Mouse (Mus musculus) B cell, adult 67 days (primary cell): ENCODE measurements around the gene Dvl2. TPM values are rescaled to one million over a fixed set of nuclear protein-coding genes. Genes with fewer than 3 reads are reported as not detected.

Experiments
- total RNA-seq, 2 experiments: library from RNA; stranded (reverse); gene quantifications; 4 replicates each; pipeline ENCODE4 v1.2.4; 2023

The Dvl2 gene
- 10 to 100 TPM; 47.8 to 61.1 TPM for total RNA-seq

DNA sequence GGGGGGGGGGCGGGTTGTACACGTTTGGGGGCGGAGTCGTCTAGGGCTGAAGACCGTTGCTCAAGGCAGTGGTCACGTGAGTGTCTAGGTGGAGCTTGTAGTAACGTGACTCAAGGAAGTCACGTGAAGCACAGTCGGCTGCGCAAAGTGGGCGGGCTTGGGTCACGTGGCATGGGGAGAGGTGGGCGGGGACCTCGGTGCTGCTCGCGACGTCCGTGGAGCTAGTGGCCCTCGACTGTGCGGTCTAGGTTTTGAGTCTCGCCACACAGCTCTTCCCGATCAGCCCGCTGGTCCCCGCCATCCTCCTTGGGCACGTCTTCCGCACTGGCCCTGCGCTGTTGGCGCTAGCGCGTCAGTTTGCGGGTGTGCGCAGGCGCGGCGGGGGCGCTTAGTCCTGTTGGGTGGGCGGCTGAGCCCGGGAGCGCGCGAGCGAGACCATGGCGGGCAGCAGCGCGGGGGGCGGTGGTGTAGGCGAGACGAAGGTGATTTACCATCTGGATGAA is at the start of gene Dvl2:
Gene Dvl2, plus strand, starts transcription at position 200 of the 503 bp plus-strand sequence.

DNA sequence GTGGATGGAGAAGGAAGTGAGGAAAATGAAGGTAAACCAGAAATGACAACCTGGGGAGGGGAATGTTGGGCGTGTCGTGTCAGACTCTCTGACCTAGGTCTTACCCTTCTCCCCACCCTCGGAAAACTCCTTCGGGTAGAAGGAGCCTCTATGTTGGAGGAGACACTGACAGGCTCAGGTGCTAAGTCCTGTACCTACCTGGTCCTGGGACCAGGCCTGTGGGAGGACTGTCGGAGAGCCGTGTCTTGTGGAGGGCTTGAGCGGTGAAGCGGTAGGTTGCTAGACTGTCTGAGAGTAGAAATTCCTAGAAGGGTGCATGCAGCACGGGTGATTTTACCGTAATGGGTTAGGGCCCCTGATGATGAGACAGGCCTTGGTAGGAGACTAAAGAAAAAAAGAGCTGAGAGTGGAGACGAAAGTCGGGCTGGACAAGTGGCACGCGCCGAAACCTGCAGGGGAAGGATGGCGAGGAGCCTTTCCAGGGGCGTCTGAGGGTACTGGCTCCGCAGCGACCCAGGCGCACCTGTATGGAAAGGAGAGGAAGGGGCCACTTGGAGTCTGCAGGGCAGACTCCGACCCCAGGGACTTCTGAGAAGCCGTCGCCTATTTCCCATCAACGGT is 35.6 kb upstream of the Dvl2 start, which contains the start of gene Cldn7:
Gene Cldn7, plus strand, starts transcription at position 130 of the 621 bp plus-strand sequence.

GRCm38 (mm10) chr11:69981141-69981762 is 19.1 kb upstream of the Dvl2 start, which contains the start of gene Ctdnep1:
Gene Ctdnep1 (plus strand): TSS chr11:69981156.

DNA sequence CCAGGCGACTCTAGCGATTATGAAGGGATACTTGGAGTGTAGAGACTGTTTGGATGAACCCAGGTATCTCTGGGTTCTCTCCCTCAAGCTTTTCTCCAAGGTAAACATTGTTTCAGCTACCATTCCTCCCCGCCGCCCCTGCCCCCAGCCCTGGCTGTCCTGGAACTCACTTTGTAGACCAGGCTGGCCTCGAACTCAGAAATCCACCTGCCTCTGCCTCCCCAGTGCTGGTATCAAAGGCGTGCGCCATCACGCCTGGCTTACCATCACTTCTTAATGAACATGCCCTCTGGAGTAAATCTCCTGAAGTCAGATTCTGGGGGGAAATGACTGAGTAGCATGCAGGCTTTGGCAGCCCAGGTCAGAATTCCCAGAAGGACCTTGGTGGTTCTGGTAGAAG is 18.2 kb upstream of the Dvl2 start, which contains the start of gene Elp5:
Gene Elp5, minus strand, starts transcription at position 293 of the 400 bp plus-strand sequence.

DNA sequence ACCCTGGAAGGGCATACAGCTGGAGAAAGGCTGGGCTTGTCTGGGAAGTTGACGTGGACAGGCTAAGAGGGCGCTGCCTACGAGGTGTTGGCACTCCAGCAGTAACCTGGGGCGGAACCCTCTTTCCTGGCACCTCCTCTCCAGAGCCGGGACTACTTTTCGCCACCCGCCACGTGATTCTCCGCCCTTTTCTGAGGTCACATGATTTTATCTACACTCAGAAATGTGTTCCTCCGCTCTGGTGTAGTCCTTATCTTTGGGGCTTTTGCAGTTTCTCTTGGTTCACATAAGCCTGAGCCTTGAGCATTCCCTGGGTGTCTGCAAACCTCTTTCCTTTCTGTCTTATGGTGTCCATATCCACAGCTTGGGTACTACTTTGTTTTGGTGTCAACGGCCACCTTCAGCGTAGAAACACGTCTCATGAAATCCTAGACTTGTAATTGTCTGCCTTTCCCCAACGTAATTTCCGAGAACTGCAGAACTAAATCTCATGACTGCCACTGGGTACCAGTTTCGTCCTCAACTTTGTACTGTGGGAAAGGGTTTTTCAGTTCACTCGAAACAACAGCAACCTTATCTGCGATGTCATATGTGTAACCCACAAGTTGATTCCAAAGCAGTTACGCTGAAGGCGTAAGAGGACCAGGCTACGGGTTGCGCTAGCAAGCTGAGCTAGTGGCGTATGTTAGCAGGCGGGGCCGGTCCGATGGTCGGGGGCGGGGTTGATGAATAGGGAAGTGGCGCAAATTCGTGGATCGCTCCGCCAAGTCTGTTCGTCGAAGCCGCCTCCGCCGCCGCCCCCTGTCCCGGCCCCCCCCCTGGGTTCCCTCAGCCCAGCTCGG is 9.3 kb upstream of the Dvl2 start, which contains the start of gene Gabarap:
Gene Gabarap, plus strand, starts transcription at position 294 of the 842 bp plus-strand sequence.

DNA sequence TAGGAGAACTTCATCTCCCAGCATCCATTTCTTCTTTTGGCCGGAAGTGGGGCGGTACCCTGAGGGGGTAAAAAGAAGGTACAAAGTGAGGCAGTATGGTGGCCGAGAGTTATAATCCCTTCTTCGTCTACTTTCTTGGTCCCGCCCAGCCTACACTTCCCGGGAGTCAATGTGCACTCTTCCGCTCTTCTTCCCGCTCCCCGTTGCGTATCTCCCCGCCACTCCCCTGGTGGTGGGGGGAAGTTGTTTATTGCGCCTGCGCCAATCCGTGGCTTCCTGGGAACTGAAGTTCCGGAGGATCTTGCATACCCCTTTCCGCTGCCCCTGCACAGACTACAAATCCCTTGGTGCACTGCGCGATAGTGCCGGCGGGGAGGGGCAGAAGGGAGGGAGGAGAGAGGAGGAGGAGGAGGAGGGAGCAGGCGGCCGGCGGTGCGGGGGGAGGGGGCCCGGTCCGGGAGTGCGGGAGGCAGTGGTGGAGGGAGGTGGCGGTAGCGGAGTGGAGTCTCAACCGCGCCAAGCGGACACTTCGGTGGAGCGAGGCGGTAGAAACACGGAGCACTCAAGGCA is 4.9 kb upstream of the Dvl2 start, which contains the start of gene Phf23:
Gene Phf23, plus strand, starts transcription at position 387 of the 570 bp plus-strand sequence.

DNA sequence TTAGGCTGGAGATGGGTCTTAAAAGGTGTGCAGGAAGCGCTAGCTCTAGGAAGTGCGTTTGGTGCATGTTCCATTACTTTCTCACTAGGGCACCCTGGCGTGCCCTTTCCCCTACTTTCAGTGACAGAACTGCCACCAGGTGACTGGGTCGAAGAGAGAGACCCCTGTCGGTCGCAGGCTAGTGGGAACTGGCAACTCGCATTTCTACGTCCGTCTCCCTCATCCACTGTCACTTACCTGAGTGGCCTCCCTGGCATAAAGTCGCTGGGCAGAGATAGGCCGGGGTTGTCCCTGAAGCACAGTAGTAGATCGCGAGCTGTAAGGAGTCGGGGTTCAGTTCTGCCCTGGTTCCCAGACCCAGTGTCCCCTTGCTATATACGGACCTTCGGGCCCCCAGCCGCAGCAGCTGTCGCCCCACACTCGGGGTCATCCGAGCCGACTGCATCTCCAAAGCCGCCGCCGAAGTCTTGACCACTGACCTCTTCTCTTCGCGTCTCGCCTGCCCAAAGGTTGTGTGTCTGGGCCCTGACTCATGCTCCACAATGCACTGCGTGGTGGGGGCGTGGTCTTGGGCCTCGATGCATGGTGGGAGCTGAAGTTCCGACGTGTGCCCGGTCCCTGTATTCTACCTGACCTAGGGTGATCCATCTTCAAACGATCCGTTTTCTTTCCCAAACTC is 14.6 kb downstream of the Dvl2 start, which contains the start of gene Acadvl:
Gene Acadvl, minus strand, starts transcription at position 532 of the 679 bp plus-strand sequence.

GRCm38 (mm10) chr11:70016669-70017068 is 16.3 kb downstream of the Dvl2 start, which contains the start of gene Dlg4:
Gene Dlg4 (plus strand): TSS chr11:70016942.

GRCm38 (mm10) chr11:70053898-70054570 is 53.6 kb downstream of the Dvl2 start, which contains the start of gene Asgr1:
Gene Asgr1 (plus strand): TSS chr11:70054085.

Other genes with a start within 250 kb of the Dvl2 start
- gene Polr2a, start 242.0 kb upstream of the Dvl2 start, total RNA-seq, result 100 to 1,000 TPM; 254 to 255 TPM
- not detected for gene Slc35g3, start 238.6 kb upstream of the Dvl2 start, total RNA-seq
- 10 to 100 TPM; 61.0 to 64.9 TPM for gene Zbtb4, start 234.7 kb upstream of the Dvl2 start, total RNA-seq
- 10 to 100 TPM; 10.5 to 13.5 TPM for gene Chrnb1, start 204.7 kb upstream of the Dvl2 start, total RNA-seq
- under 1 TPM in 1 of 2 experiments, not detected in 1; 0.44 TPM for gene Fgf11, start 198.7 kb upstream of the Dvl2 start, total RNA-seq
- not detected for gene Tmem102, start 195.0 kb upstream of the Dvl2 start, total RNA-seq
- gene Gm39566, start 185.3 kb upstream of the Dvl2 start, total RNA-seq, result not detected
- not detected for gene Spem2, start 182.1 kb upstream of the Dvl2 start, total RNA-seq
- gene Spem1, start 178.4 kb upstream of the Dvl2 start, total RNA-seq, result not detected
- under 1 TPM; 0.12 to 0.41 TPM for gene Nlgn2, start 162.8 kb upstream of the Dvl2 start, total RNA-seq
- 10 to 100 TPM; 27.0 to 38.9 TPM for gene Tmem256, start 162.1 kb upstream of the Dvl2 start, total RNA-seq
- 10 to 100 TPM; 10.4 to 14.7 TPM for gene Plscr3, start 154.2 kb upstream of the Dvl2 start, total RNA-seq
- gene Tnk1, start 141.9 kb upstream of the Dvl2 start, total RNA-seq, result not detected
- gene Tmem95, start 122.6 kb upstream of the Dvl2 start, total RNA-seq, result not detected
- gene Kctd11, start 119.2 kb upstream of the Dvl2 start, total RNA-seq, result 1 to 10 TPM; 2.7 to 3.2 TPM
- 100 to 1,000 TPM; 518 to 555 TPM for gene Acap1, start 105.1 kb upstream of the Dvl2 start, total RNA-seq
- gene 2810408A11Rik, start 99.6 kb upstream of the Dvl2 start, total RNA-seq, result 1 to 10 TPM; 2.5 TPM
- 10 to 100 TPM; 76.0 to 83.3 TPM for gene Neurl4, start 99.5 kb upstream of the Dvl2 start, total RNA-seq
- gene Gps2, start 86.7 kb upstream of the Dvl2 start, total RNA-seq, result 100 to 1,000 TPM; 148 to 150 TPM
- gene Eif5a, start 78.6 kb upstream of the Dvl2 start, total RNA-seq, result 100 to 1,000 TPM; 355 to 387 TPM
- gene Ybx2, start 64.8 kb upstream of the Dvl2 start, total RNA-seq, result not detected
- gene Slc2a4, start 52.4 kb upstream of the Dvl2 start, total RNA-seq, result not detected
- not detected for gene Cldn7, start 35.8 kb upstream of the Dvl2 start, total RNA-seq
- gene Ctdnep1, start 19.4 kb upstream of the Dvl2 start, total RNA-seq, result 100 to 1,000 TPM; 111 to 123 TPM
- gene Elp5, start 18.1 kb upstream of the Dvl2 start, total RNA-seq, result 10 to 100 TPM; 38.4 to 50.9 TPM
- gene Gabarap, start 9.5 kb upstream of the Dvl2 start, total RNA-seq, result 100 to 1,000 TPM; 291 to 311 TPM
- gene Phf23, start 4.8 kb upstream of the Dvl2 start, total RNA-seq, result 10 to 100 TPM; 59.7 to 74.6 TPM
- 10 to 100 TPM; 58.2 to 58.6 TPM for gene Acadvl, start 14.8 kb downstream of the Dvl2 start, total RNA-seq
- 1 to 10 TPM; 1.9 to 4.5 TPM for gene Dlg4, start 16.3 kb downstream of the Dvl2 start, total RNA-seq
- not detected for gene Asgr1, start 53.5 kb downstream of the Dvl2 start, total RNA-seq
- not detected for gene Asgr2, start 92.0 kb downstream of the Dvl2 start, total RNA-seq
- not detected for gene Mgl2, start 129.7 kb downstream of the Dvl2 start, total RNA-seq
- not detected for gene Clec10a, start 155.6 kb downstream of the Dvl2 start, total RNA-seq
- not detected for gene Slc16a11, start 212.2 kb downstream of the Dvl2 start, total RNA-seq
- gene Slc16a13, start 220.5 kb downstream of the Dvl2 start, total RNA-seq, result 1 to 10 TPM; 2.9 to 3.7 TPM
- under 1 TPM; 0.46 to 0.77 TPM for gene Bcl6b, start 229.2 kb downstream of the Dvl2 start, total RNA-seq
- 10 to 100 TPM; 63.0 to 69.8 TPM for gene 0610010K14Rik, start 237.3 kb downstream of the Dvl2 start, total RNA-seq
- 1 to 10 TPM; 2.9 to 5.9 TPM for gene Gm21988, start 239.2 kb downstream of the Dvl2 start, total RNA-seq
- 10 to 100 TPM; 74.6 to 87.0 TPM for gene Rnasek, start 239.2 kb downstream of the Dvl2 start, total RNA-seq